Mouse (Mus musculus) left cerebral cortex, postnatal 14 days (tissue): Measurements from ENCODE around the gene Bag1. TPM values are rescaled to one million over a fixed set of nuclear protein-coding genes. Genes with fewer than 3 reads are reported as not detected.

Experiments
- DNase-seq, 2 experiments: peaks; one replicate each; pipeline ENCODE4 v3.0.0; 2021 to 2022; ENCODE audit warnings: low spot score in 2 of 2, mixed read lengths in 1 of 2
- intact Hi-C: fragments of 180-260 bp; cut with DNase I; formaldehyde crosslinking; loops from one replicate; pipeline ENCODE4 v1.15.1; 2025
- microRNA-seq, 2 experiments: library from miRNA; unstranded; fragments of <30 nt; microRNA quantifications; one replicate each; pipeline ENCODE4 v1.2.0; 2022
- total RNA-seq, 2 experiments: library from RNA; stranded (reverse); gene quantifications; 2 replicates each; pipeline ENCODE4 v1.2.3; 2021

Gene Bag1
- total RNA-seq, 2 experiments from 2014 or later = 160 to 164 TPM

- intact Hi-C loops = no loop called here
- DNase-seq = no peak
These were observed 52.4 kb downstream of the Bag1 start for GRCm38 (mm10) chr4:40895646-40896045.

GRCm38 (mm10) chr4:40895118-40895517 lies 53.0 kb downstream of the Bag1 start:
- intact Hi-C loops = no loop called here
- no peak for DNase-seq

GRCm38 (mm10) chr4:40891206-40891605 lies 56.9 kb downstream of the Bag1 start:
- intact Hi-C loops = no loop called here
- no peak for DNase-seq

GRCm38 (mm10) chr4:40889983-40890382 lies 58.1 kb downstream of the Bag1 start:
- no peak for DNase-seq
- intact Hi-C loops = loop anchor here (10.0 kb wide), 1 partner anchor 135 kb away; no protein-coding TSS in a partner anchor

GRCm38 (mm10) chr4:40889252-40889651 lies 58.8 kb downstream of the Bag1 start:
- intact Hi-C loops = loop anchor here (10.0 kb wide), 1 partner anchor 136 kb away; no protein-coding TSS in a partner anchor
- no peak for DNase-seq

- no peak for DNase-seq
- intact Hi-C loops = loop anchor here (10.0 kb wide), 1 partner anchor 136 kb away; no protein-coding TSS in a partner anchor
These were observed 59.3 kb downstream of the Bag1 start for GRCm38 (mm10) chr4:40888839-40889238.

Small RNAs within 50 kb of the gene (microRNA-seq; reads per million reads assigned to microRNA genes)
- 1.0 to 1.8 reads per million in 2 experiments for gene Mir3094

Other genes with a start within 250 kb of the Bag1 start
- 10 to 100 TPM; 26.1 to 27.6 TPM for gene Aptx, start 245.1 kb downstream of the Bag1 start, total RNA-seq
- gene Dnaja1, start 226.1 kb downstream of the Bag1 start, total RNA-seq = 100 to 1,000 TPM; 314 to 324 TPM
- gene Smu1, start 190.4 kb downstream of the Bag1 start, total RNA-seq = 10 to 100 TPM; 41.8 to 43.5 TPM
- gene B4galt1, start 94.3 kb downstream of the Bag1 start, total RNA-seq = 1 to 10 TPM; 6.5 to 9.0 TPM
- gene Spink4, start 28.2 kb downstream of the Bag1 start, total RNA-seq = not detected
- 10 to 100 TPM; 71.4 to 73.1 TPM for gene Chmp5, start 113 bp upstream of the Bag1 start, total RNA-seq
- 10 to 100 TPM; 59.1 to 62.0 TPM for gene Nfx1, start 22.6 kb upstream of the Bag1 start, total RNA-seq
- not detected for gene Aqp7, start 99.8 kb upstream of the Bag1 start, total RNA-seq
- gene Aqp3, start 149.9 kb upstream of the Bag1 start, total RNA-seq = not detected
- 10 to 100 TPM; 82.7 to 84.0 TPM for gene Nol6, start 176.2 kb upstream of the Bag1 start, total RNA-seq
- gene Ube2r2, start 187.4 kb upstream of the Bag1 start, total RNA-seq = 10 to 100 TPM; 87.8 to 89.0 TPM